Mouse (Mus musculus): ENCODE data around the gene Fmo3. TPM values are rescaled to one million over a fixed set of nuclear protein-coding genes. Genes with fewer than 3 reads are reported as not detected.

Fmo3 gene
- polyA plus RNA-seq, 1 experiment from 2014 or later, result not detected

GRCm38 (mm10) chr1:162929146-162929545, 55.2 kb downstream of the Fmo3 start:
- Histone ChIP-seq H3K9me3 (replicated peaks) (no peaks in the 10 kb centered on the region), H3K4me3 (replicated peaks) (no peak overlapping the region), H3K27ac (replicated peaks) (no peak overlapping the region), H3K27me3 (no peaks in the 10 kb centered on the region), H3K4me2 (replicated peaks) (no peak overlapping the region), H3K9ac (no peak overlapping the region), H3K36me3 (no peaks in the 10 kb centered on the region), H3K4me1 (no peaks in the 10 kb centered on the region)
- 74% methylated on average over 3 of the region's 3 CpGs for WGBS
- ATAC-seq (ENCODE audit: insufficient number of reproducible peaks, low FRiP score, low TSS enrichment, low read depth), result no peak

GRCm38 (mm10) chr1:162925121-162925520, 59.2 kb downstream of the Fmo3 start:
- H3K9me3 ChIP-seq (replicated peaks), result no peaks in the 10 kb centered on the region
- no peak overlapping the region for H3K27ac ChIP-seq (replicated peaks)
- no peak overlapping the region for H3K4me2 ChIP-seq (replicated peaks)
- ATAC-seq (ENCODE audit: insufficient number of reproducible peaks, low FRiP score, low TSS enrichment, low read depth), result no peak
- no peak overlapping the region for H3K9ac ChIP-seq
- H3K27me3 ChIP-seq, result no peaks in the 10 kb centered on the region
- H3K4me3 ChIP-seq (replicated peaks), result no peak overlapping the region
- H3K36me3 ChIP-seq, result no peaks in the 10 kb centered on the region
- no peaks in the 10 kb centered on the region for H3K4me1 ChIP-seq
- WGBS, result 65% methylated on average over 1 of the region's 1 CpGs

GRCm38 (mm10) chr1:162916661-162917060, 67.7 kb downstream of the Fmo3 start:
- no peaks in the 10 kb centered on the region for H3K4me1 ChIP-seq
- H3K9me3 ChIP-seq (replicated peaks), result no peaks in the 10 kb centered on the region
- H3K36me3 ChIP-seq, result no peaks in the 10 kb centered on the region
- no peak overlapping the region for H3K9ac ChIP-seq
- ATAC-seq (ENCODE audit: insufficient number of reproducible peaks, low FRiP score, low TSS enrichment, low read depth), result no peak
- WGBS, result 85% methylated on average over 8 of the region's 8 CpGs
- no peak overlapping the region for H3K4me2 ChIP-seq (replicated peaks)
- H3K27ac ChIP-seq (replicated peaks), result no peak overlapping the region
- H3K4me3 ChIP-seq (replicated peaks), result no peak overlapping the region
- no peaks in the 10 kb centered on the region for H3K27me3 ChIP-seq

GRCm38 (mm10) chr1:162914932-162915556, 69.3 kb downstream of the Fmo3 start:
- ATAC-seq (ENCODE audit: insufficient number of reproducible peaks, low FRiP score, low TSS enrichment, low read depth), result no peak
- H3K9ac ChIP-seq, result no peak overlapping the region
- no peak overlapping the region for H3K4me3 ChIP-seq (replicated peaks)
- no peak overlapping the region for H3K27ac ChIP-seq (replicated peaks)
- no peaks in the 10 kb centered on the region for H3K4me1 ChIP-seq
- no peak overlapping the region for H3K4me2 ChIP-seq (replicated peaks)
- no peaks in the 10 kb centered on the region for H3K36me3 ChIP-seq
- 87% methylated on average over 4 of the region's 4 CpGs for WGBS
- H3K27me3 ChIP-seq, result no peaks in the 10 kb centered on the region
- H3K9me3 ChIP-seq (replicated peaks), result no peaks in the 10 kb centered on the region

GRCm38 (mm10) chr1:162912085-162912484, 72.2 kb downstream of the Fmo3 start:
- no peaks in the 10 kb centered on the region for H3K4me1 ChIP-seq
- H3K27me3 ChIP-seq, result no peaks in the 10 kb centered on the region
- no peak overlapping the region for H3K4me2 ChIP-seq (replicated peaks)
- no peak overlapping the region for H3K9ac ChIP-seq
- no peaks in the 10 kb centered on the region for H3K36me3 ChIP-seq
- no peaks in the 10 kb centered on the region for H3K9me3 ChIP-seq (replicated peaks)
- H3K4me3 ChIP-seq (replicated peaks), result no peak overlapping the region
- no peak for ATAC-seq (ENCODE audit: insufficient number of reproducible peaks, low FRiP score, low TSS enrichment, low read depth)
- H3K27ac ChIP-seq (replicated peaks), result no peak overlapping the region

Other genes with a start within 250 kb of the Fmo3 start
- gene Prrc2c, start 244.0 kb downstream of the Fmo3 start, polyA plus RNA-seq (2015; fragmentation: Nextera tagmentation; extraction: Ambion mirVana), result 151 and 156 TPM in 2 replicates
- gene Fmo4, start 170.6 kb downstream of the Fmo3 start, polyA plus RNA-seq (2015; fragmentation: Nextera tagmentation; extraction: Ambion mirVana), result 0.23 and 0.60 TPM in 2 replicates
- gene Fmo1, start 117.9 kb downstream of the Fmo3 start, polyA plus RNA-seq (2015; fragmentation: Nextera tagmentation; extraction: Ambion mirVana), result 50.2 and 63.4 TPM in 2 replicates
- gene Fmo2, start 85.8 kb downstream of the Fmo3 start, polyA plus RNA-seq (2015; fragmentation: Nextera tagmentation; extraction: Ambion mirVana), result 5.5 and 7.2 TPM in 2 replicates
- gene Fmo6, start 47.0 kb downstream of the Fmo3 start, polyA plus RNA-seq (2015; fragmentation: Nextera tagmentation; extraction: Ambion mirVana), result 5.9 and 11.3 TPM in 2 replicates
- gene Mroh9, start 101.1 kb upstream of the Fmo3 start, polyA plus RNA-seq (2015; fragmentation: Nextera tagmentation; extraction: Ambion mirVana), result not detected in 2 replicates

Measured in embryonic facial prominence, embryonic 15.5 days (tissue).